Mouse (Mus musculus) spleen, postnatal 14 days (tissue): ENCODE results near the gene Wwc1.

Source experiments
- DNase-seq, 2 experiments: peaks; one replicate each; pipeline ENCODE4 v3.0.0; 2021 to 2022; ENCODE audit warnings: low spot score in 2 of 2

Gene Wwc1

DNA sequence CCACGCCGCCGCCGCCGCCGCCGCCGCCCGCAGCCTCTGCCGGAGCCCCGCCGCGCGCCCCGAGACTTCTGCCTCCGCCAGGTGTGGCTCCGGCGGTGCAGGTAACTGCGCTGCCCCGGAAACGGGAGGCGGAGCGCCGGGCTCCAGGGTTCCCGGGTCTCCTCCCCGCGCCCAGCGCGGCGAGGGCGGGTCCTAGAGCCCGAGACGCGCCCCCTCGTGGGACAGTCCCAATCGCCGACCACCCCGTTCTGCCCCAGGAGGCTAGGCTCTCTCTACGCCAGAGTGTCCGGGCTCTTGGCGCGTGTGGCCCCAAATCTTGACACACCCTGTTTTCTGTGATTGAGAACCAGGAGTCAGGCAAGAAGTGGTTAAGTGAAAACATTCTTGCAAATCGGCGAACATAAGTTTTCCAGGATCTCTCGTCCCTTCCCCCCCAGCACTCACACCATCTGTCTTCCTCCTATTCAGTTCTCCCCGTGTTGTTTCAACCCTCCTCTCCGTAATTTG lies at the start of gene Wwc1:
Gene Wwc1, minus strand, starts transcription at position 117 of the 507 bp plus-strand sequence.
- no peak for DNase-seq

DNA sequence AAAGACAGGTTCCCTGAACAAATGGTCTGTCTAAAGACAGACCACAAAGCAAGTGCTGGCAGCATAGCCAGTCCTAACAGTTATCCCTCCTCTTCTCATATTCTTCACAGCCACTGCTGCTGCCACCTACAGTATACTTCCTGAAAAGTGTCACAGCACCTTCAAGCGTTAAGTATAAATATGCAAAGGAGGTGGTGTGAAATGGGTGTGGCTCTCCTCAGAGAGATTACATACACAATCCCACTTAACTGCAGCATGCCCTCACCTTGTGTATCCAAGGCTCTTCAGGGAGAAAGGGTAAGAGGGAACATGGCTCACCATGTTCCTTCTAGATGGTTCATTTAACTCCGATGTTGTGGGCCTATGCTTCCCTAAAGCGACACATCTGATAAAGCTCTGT lies 39.7 kb upstream of the Wwc1 start:
- DNase-seq = no peak

DNA sequence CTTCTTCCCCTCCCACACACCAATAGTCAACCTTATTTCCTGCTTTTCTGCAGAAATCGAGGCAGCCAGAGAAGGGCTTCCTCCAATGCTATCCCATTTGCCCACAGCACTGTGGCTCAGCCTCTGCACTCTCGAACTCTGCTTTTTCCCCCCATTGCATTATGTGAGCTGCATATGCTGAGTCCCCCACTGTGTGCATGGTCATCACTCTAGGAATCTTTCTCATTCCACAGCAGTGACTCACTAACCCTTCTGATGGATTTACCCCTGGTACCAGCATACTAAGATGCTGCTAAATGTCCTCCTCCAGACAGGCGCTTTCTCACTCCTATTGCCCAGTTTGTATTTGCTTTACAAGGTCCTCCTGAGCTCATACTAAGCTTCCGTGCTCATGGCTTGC lies 32.9 kb upstream of the Wwc1 start:
- DNase-seq = no peak

DNA sequence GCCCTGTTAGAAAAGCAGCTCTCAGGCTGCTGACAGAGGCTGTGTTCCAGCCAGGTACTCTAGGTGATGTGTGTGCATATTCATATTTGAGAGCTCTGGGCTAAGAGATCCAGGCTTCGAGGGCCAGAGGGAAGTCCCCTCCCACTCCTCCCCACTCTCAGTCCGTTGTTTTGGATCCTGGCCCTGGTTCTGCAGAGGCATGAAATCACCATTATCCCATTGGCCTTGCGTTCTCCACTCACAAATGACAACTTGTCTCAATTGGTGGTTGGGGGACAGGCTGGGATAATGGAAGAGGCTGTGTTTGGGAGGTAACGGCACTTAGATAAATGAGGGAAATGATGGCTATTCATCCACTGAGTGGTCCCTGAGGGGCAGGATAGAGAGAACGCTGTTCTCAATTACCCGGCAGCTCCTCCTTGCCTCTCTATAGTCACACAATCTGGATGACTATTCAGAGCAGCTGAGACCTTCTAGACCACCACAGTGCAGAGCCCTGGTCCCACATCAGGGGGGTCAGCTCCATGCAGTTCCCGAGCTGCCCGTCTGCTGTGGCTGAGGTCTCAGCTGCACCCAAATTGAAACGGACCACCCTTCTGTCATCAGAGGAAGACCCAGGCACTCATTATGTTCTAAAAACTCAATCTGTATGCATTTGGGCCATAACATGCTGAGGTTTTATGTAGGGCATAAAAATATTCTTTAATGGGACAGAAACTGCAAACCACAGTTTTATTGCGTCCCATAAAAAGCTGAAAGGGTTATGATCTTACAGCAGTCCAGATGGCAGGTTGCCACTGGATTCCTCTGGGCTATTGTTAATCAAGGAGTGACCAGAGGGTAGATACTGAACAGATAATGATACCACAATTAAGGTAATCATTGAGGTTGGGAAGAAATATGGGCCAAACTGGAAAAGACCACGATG lies 29.2 kb upstream of the Wwc1 start:
- DNase-seq = no peak

DNA sequence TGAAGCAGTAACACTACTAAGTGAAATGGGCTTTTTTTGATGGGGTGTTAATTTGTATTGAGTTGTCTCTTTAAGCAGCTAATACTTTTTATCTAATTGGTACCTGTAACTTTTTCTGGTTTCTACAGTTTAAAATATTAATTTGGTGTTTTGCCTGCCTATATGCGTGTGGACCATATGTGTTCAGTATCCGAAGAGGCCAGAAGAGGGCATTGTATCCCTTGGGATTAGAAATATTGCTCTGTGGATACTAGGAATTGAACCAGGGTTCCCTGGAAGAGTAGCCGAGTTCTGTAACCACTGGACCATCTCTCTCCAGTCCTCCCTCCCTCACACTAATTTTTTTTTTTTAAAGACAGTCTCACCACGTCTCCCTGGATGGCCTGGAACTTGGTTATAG lies 22.6 kb upstream of the Wwc1 start:
- no peak for DNase-seq

DNA sequence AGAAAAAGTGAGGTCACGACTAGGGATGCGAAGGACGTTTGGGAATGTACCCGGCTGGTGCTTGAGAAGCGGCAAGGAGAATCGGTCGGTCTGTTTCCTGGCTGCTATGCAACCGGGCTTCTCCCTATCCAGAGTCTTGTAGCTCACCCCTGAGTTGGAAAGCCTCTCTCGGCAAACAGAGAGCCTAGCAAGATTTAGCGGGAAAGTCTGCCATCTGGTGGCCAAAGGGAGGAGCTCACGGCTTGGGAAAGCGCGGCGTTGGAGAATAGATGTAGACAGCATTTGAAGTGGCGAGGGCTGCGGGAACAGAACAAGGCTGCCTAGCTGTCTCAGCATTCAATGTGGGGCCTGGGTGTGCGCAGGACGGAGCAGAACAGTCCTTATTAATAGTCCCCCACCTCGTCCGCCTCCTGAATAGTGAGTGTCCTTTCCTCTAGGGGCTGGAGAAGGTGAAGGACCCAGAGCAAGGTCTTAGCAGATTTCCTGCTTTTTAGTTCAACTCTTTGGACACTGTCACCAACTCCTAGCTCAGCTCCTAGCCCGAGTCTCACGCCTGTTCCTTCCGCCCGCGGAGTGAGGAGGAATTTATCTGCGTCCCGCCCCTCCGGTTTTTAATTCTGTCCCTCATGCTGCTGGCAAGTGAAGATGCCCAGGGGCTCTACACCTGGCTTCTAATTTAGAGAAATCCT lies 21.1 kb upstream of the Wwc1 start:
- peak in 1 of 2 experiments; percentile 53 for DNase-seq

DNA sequence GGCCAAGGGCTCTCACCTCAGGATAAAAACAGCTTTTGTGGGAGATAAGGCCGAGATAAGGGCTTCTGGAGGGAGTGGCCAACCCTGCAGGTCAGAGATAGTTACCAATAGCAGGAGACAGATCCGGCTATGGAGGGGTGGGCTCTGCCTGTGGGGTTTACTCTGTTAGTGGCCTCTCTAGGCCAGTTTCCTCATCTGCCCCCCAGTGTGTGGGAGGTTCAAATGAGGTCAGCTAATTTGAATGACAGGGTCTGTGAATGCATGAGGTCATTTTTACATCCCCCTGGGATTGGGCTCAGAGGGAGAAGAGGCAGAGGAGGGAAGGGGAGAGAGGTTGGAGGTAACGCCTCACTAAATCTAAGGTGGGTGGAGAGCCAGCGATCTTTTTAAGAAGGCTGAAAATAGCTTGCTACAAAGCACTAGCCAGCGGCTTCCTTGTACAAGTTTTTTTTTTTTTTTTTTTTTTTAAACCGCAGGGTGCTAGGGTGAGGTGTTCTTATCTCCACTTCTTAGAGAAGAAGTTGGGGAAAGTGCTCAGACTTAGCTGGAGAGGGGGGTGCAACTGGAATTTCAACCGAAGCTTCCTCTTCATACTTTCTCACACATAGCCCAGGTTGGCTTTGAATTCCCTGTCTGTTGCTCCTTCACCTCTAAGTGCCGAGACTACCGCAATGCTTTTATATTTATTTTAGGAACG lies 20.4 kb upstream of the Wwc1 start:
- DNase-seq = no peak

DNA sequence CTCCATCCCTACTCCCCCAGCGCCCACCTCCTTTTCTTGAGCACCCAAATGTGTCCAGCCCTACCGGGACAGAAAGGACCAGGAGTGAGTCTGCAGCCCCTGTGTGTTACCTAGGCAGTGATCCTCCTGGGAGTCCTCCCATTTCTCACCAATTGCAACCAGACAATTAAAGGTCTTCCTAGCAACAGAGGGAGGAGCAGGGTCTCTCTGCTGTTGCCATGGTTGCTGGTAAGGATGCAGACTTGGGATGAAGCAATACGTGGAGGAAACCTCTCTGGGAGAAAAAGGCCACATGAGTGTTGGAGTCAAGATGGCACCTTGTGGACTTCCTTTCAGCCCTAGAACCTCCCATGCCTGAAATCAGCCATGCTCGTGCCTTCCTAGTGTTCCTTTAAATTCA lies 19.7 kb upstream of the Wwc1 start:
- DNase-seq = no peak

DNA sequence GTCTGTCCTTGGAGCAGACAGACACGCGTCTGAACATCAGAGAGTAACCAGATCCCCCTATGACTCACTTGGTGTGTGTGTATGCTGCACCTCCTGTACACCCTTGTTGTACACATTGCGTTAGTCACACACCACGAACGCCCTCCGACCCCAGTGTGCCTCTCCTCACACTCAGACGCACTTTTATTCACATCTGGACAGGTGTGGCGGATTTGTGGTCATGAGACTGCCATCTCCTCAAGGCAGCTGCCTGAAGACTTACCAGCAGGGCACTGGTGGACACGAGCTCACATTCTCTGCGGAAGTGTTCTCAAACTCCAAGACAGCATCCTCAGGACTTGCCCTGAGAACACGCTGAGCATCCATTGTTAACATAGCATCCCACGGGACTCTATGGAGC lies 17.7 kb upstream of the Wwc1 start:
- no peak for DNase-seq

DNA sequence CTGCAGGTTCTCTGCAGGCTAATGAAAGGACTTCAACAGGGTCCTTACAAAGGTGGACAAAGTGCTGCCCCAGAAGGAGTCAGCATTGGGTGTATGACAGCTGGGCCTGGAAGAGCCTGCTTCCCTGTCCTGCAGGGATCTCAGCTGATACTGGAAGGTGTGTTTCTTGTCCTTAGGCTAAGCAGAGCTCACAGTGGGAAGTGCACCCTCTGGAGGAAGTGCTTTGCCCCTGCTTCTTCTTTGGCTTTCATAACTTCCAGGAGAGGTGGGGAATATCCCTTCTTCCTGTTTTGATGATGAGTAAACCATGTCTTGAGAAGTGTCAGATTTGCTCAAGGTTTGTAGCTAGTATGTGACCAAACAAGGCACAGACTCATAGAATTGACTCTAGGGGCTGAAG lies 15.0 kb upstream of the Wwc1 start:
- no peak for DNase-seq

DNA sequence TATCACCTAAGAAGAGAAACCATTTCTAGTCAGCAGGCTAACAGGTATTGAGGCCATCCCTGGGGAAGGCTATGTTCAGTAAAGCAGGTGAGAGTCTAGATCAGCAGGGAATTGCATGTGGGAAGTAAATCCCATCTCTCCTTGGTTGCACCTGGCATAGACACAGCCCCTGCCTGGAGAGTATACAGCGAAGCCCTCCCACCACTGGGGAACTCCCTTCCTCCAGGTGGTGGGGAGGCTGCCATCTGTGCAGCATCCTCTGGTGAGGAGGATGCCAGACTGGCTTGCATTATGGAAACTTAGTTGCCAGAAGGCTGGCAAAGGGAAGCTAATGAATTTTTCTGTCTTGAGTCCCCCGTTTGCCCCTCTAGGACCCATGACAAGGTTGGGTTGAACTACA lies 11.5 kb upstream of the Wwc1 start:
- DNase-seq = no peak

DNA sequence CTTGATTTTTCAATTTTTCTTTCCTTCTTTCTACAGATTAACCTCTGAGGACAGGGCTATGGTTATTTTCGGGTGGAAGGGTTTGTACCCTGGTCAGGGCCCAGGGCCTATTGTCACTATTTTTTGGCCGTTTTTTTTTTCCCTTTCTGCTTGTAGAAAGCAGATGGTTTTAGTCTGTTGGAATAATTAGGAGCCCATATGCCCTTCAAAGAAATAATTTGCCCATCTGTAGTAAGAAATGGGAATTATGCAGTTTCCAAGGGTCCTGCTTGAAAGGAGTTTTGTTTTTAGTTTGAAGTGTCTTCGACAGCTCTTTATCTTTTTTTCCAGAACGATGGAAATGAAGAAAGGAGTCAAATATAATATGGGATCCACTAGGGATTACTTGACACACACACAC lies 9.6 kb upstream of the Wwc1 start:
- DNase-seq = no peak

DNA sequence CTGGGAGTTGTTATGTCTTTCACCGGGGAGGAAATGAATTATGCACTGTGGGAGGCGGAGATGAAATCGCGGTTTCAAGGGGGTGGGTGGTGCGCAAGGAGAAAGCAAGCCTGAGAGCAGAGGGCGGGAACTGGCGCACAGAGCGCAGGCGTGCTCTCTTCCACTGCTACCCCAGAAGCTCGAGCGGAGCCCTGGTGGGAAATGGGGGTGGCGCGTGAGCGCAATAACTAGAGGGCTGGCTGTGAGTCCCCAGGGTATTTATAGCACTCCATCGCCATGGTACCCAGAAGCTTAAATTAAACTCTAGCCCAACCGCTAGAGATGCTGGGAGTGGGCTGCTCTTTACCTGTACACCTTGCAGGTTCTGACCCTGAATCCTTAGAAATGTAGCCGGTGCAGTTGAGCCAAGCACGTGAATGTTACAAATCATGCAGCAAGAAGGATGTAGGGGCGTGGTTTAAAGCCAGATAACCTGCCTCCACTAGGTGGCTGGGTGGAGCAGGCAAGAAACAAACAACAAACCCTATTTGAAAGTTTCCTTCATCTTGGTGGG lies 5.6 kb upstream of the Wwc1 start:
- DNase-seq = no peak

DNA sequence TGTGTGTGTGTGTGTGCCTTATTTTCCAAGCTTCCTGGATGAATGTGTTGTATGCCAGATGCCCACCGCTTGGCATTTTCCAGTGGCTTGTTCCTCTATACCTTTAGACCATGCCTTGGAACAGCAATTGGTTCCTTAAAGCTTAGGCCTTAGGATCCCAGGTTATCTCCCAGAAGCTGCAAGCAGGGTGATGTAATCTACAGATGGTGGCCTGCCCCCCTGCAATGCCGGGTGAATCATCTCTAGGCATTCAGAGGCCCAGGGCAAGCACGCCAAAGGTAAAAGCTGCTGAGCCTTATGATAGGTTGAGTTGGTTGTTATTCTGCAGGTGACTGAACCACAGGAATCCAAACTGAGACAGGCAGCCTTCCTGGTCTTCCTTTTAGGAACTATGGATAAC lies 2.4 kb upstream of the Wwc1 start:
- no peak for DNase-seq

DNA sequence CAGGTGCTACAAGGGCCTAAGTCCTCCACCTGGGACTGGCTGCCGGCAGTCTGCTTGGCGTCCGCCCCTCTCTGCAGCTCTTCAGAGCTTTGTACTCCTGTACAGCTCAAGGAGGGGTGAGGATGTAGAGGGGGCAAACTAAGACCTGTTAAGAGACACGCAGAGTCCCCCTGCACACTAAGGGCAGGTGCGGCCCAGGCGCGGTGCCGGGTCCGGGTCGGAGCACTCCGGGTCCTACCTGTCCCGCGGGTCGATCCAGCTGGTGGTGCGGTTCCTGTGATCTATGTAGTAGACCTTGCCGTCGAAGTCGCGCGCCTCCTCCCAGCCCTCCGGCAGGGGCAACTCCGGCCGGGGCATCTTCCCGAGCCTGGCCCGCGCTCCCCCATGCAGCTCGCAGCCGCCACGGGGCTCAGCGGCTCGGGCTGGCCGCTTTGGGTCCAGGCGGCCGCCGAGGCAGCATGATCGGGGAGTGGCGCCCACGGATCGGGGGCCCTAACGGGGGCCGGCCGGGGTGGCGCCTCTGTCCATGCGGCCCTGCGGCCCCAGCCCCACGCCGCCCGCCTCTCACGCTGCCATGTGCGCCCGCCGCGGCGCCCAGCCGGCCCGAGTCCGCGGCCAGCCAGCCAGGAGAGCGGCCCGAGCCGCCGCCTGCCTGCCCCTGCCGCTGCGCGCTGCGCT lies 455 bp downstream of the Wwc1 start:
- no peak for DNase-seq

DNA sequence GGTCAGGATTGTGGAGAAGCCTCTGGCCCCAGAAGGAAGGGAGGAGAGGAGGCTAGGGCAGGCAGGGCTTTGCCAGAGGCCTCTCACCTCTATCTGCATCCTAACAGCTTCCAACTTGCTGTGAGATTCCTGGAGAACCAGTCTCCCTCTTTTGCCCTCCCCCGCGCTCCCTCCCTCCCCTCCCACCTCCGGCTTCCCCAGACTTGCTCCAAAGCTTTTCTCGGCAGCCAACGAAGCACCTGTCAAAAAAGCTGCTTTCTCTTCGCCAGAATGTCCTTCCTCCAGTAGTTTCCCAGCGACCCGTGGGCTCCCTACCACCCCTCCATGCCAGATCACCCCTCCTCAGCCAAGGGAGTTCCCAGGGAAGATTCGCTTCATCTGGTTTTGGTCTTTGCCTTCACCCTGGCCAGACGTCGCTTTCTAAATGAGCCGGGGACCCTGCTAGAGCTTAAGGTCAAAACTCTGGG lies 1.0 kb downstream of the Wwc1 start:
- no peak for DNase-seq

DNA sequence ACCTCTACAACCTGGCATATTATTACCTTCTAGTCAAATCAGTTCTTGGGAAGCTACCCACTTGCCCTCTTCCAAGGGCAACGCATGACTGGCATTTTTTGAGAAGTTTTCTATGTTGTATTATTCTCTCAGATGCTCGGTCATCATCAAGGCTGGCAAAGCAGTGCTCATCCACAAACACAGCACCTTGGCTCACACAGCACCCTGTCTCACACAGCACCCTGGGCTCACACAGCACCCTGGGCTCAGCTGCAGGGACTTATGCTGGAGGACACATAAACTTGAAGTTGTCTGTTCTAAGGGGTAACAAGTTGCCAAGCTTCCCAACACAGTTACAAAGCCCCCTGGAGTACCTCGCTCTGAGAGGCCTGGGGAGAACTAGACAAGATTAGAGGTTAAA lies 2.5 kb downstream of the Wwc1 start:
- no peak for DNase-seq

DNA sequence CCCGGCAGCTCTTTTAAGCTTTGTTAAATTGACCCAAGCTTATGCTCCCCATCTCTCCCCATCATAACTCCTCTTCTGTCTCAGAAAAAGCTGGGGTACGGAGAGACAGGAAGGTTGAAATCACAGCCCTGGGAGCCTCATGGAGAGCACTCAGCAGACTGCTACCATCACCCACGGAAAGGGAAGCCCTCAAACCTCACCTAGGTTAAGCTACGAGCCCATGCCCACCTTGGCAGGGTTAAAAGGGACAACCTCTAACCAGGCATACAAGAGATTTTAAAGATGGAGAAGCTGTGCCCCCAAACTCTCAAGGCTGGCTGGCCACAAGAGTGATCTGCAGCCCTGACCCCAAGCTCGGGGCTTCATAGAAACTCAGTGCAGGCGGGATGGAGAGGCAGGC lies 3.2 kb downstream of the Wwc1 start:
- no peak for DNase-seq

DNA sequence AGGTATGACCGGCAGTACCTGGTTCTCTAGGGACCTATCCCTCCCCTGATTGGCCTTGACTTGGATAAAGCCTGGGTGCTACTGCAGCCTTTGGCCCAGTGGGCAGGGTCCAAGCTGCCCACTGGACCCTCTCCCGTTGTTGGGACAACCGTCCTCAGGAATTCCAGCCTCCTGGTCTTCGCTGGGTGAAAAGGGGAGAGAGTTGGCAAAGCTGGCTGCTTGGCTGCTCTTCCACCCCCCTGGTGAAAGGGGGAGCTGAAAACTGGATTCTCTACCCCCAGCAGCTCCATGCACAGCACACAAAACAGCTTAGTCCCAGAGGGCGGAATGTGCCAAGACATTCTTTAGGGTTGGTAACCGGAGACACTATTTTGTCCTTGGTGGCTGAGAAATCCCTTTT lies 3.8 kb downstream of the Wwc1 start:
- no peak for DNase-seq

DNA sequence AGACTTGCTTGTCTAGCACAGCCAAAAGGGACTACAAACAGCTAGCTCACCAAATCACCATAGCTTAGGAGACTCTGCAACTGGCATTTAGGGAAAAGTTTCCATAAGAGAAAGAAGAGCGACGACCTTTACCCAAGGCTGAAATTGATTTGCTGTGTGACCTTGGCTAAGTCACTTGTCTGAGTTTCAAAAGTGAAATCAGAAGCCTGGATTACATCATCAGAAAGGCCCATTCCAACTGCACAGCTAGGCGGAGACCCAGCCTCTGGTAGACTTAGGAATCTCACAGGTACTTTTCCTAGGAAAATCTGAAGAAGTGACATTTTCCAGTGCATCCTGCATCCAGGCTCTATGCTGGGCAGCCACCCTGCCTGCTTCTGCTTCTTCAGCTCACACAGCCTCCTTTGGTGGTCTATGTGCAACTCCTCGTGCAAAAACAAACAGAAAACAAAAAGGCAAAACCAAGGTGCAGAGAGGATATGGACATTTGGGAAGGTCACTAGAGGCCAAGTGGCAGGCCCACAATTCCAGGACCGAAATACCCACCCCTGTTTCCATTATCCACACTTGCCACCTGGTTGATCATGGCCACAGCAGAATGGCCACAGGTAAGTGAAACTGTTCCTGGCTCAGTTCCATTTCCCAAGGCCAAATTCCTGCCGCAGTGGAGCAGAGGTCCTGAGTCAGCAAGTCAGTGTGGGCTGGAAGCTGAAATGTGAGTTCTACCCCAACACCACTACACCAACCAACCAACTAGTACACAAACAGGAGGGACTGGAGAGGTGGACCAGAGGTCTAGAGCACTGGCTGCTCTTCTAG lies 5.5 kb downstream of the Wwc1 start:
- no peak for DNase-seq

DNA sequence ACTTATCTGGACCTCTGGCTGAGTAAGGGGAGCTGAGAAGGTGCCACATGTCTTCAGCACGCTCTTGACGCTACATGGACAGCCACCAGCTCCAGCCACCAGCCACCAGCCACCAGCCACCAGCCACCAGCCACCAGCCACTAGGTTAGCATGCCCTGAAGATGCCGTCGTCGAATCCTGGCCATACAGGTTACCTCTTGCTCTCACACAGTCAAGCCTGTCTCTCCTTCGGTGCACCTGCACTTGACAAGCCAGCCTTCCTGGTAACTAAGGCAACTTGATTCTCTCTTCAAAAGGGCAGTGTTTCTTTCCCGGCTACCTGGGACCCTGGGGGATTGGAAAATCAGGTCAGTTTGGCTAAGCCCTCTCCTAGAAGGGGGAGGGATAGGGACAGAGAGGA lies 7.2 kb downstream of the Wwc1 start:
- no peak for DNase-seq
